Mouse (Mus musculus): ENCODE measurements around the gene Gm29797.

The Gm29797 gene

GRCm38 (mm10) chr2:181656734-181657133, at the start of gene Gm29797:
Gene Gm29797, plus strand, starts transcription at chr2:181657034.
- DNase-seq (ENCODE audit: extremely low read depth, insufficient read length, low spot score): no peak

GRCm38 (mm10) chr2:181618761-181619495, 37.9 kb upstream of the Gm29797 start:
- no peak for DNase-seq (ENCODE audit: extremely low read depth, insufficient read length, low spot score)

- DNase-seq (ENCODE audit: extremely low read depth, insufficient read length, low spot score): no peak
Observed at GRCm38 (mm10) chr2:181623401-181623800, 33.4 kb upstream of the Gm29797 start.

GRCm38 (mm10) chr2:181628471-181628870, 28.4 kb upstream of the Gm29797 start:
- DNase-seq (ENCODE audit: extremely low read depth, insufficient read length, low spot score): no peak

GRCm38 (mm10) chr2:181632624-181633023, 24.2 kb upstream of the Gm29797 start:
- DNase-seq (ENCODE audit: extremely low read depth, insufficient read length, low spot score): no peak

GRCm38 (mm10) chr2:181635865-181636264, 21.0 kb upstream of the Gm29797 start:
- no peak for DNase-seq (ENCODE audit: extremely low read depth, insufficient read length, low spot score)

GRCm38 (mm10) chr2:181644361-181644760, 12.5 kb upstream of the Gm29797 start:
- DNase-seq (ENCODE audit: extremely low read depth, insufficient read length, low spot score): peak; percentile 26

GRCm38 (mm10) chr2:181645666-181646065, 11.2 kb upstream of the Gm29797 start:
- no peak for DNase-seq (ENCODE audit: extremely low read depth, insufficient read length, low spot score)

GRCm38 (mm10) chr2:181646626-181647472, 10.0 kb upstream of the Gm29797 start:
- no peak for DNase-seq (ENCODE audit: extremely low read depth, insufficient read length, low spot score)

GRCm38 (mm10) chr2:181648926-181649325, 7.9 kb upstream of the Gm29797 start:
- DNase-seq (ENCODE audit: extremely low read depth, insufficient read length, low spot score): no peak

- no peak for DNase-seq (ENCODE audit: extremely low read depth, insufficient read length, low spot score)
Observed at GRCm38 (mm10) chr2:181653065-181653464, 3.8 kb upstream of the Gm29797 start.

- no peak for DNase-seq (ENCODE audit: extremely low read depth, insufficient read length, low spot score)
Observed at GRCm38 (mm10) chr2:181653523-181653922, 3.3 kb upstream of the Gm29797 start.

- DNase-seq (ENCODE audit: extremely low read depth, insufficient read length, low spot score): no peak
Observed at GRCm38 (mm10) chr2:181657441-181657840, 607 bp downstream of the Gm29797 start.

- no peak for DNase-seq (ENCODE audit: extremely low read depth, insufficient read length, low spot score)
Observed at GRCm38 (mm10) chr2:181658528-181658927, 1.7 kb downstream of the Gm29797 start.

- DNase-seq (ENCODE audit: extremely low read depth, insufficient read length, low spot score): no peak
Observed at GRCm38 (mm10) chr2:181658930-181659555, 2.2 kb downstream of the Gm29797 start.

- DNase-seq (ENCODE audit: extremely low read depth, insufficient read length, low spot score): peak; percentile 49
Observed at GRCm38 (mm10) chr2:181659609-181660055, 2.8 kb downstream of the Gm29797 start.

GRCm38 (mm10) chr2:181662620-181663297, 5.9 kb downstream of the Gm29797 start:
- DNase-seq (ENCODE audit: extremely low read depth, insufficient read length, low spot score): no peak

- no peak for DNase-seq (ENCODE audit: extremely low read depth, insufficient read length, low spot score)
Observed at GRCm38 (mm10) chr2:181663298-181663630, 6.4 kb downstream of the Gm29797 start.

- no peak for DNase-seq (ENCODE audit: extremely low read depth, insufficient read length, low spot score)
Observed at GRCm38 (mm10) chr2:181670285-181670912, 13.6 kb downstream of the Gm29797 start.

- no peak for DNase-seq (ENCODE audit: extremely low read depth, insufficient read length, low spot score)
Observed at GRCm38 (mm10) chr2:181670913-181671311, 14.1 kb downstream of the Gm29797 start.

Data from 3134 (cell line).